Mouse (Mus musculus): ENCODE data around the gene Tec. TPM values are rescaled to one million over a fixed set of nuclear protein-coding genes. Genes with fewer than 3 reads are reported as not detected.

The Tec gene
- polyA plus RNA-seq, 1 experiment from 2014 or later: 19.0 TPM

DNA sequence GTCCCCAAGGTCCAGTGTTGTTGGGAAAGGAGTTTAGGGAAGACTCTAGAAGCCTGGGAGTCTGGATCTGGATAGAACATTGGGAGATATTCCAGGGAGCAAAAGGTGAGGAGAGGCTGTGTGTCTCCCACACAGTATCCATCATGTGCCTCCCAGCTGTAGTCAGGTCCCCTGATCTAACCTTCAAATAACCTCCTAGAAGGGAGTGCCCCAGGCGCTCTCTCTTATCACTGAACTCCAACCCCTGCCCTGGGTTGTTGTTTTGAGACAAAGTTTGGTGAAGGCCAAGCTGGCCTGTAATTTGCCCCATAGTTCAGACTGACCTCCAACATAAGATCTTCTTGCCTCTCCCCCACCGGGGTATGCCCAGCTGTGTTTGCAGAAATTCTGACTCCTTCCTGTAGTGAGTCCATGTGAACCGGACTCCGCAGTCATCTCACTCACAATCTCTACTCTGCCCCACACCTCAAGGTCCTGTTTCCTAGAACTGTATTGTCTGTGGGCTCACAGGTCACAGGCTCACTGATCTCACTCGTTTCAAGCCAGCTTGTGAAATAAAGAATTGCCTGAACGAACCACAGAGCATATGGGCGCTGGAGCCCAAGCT lies 119.5 kb downstream of the Tec start:
- no peaks in the 10 kb centered on the region for H3K9me3 ChIP-seq (replicated peaks)
- H3K9ac ChIP-seq: no peak overlapping the region
- 64% methylated on average over 7 of the region's 7 CpGs for WGBS
- 0 out of 2 replicates have a peak overlapping the region, but pooled peaks have one; percentile 6 for H3K27ac ChIP-seq
- H3K4me3 ChIP-seq: no peak overlapping the region
- no peaks in the 10 kb centered on the region for H3K27me3 ChIP-seq
- H3K4me1 ChIP-seq (replicated peaks): peaks cover 9% of the 10 kb centered on the region; the same call in 1 of the 2 replicates
- H3K36me3 ChIP-seq: no peaks in the 10 kb centered on the region
- H3K4me2 ChIP-seq: no peak overlapping the region
- ATAC-seq (replicated peaks; ENCODE audit: insufficient number of reproducible peaks, insufficient read depth, low FRiP score, low read depth): no peak

DNA sequence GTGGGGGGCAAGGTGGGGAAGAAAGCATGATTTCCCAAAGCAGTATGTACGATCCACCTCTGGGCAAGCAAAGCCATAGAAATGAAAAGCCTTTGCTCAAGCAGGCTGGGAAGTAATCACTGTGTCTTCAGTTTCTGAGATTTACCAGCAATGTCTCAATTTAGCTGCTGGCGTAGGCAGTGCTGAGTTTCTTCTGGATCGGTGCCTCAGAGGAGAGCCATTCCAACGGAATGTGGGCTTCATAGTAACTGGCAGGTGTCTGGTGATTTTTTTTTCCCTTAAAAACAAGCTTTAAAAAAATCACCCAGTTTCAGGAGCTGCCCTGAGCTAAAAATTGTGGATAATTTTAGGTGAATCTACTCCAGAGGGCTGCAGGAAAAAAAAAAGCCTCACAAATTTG lies 120.9 kb downstream of the Tec start:
- H3K4me1 ChIP-seq (replicated peaks): peaks cover 9% of the 10 kb centered on the region; the same call in 1 of the 2 replicates
- ATAC-seq (replicated peaks; ENCODE audit: insufficient number of reproducible peaks, insufficient read depth, low FRiP score, low read depth): no peak
- H3K36me3 ChIP-seq: no peaks in the 10 kb centered on the region
- H3K9ac ChIP-seq: no peak overlapping the region
- H3K9me3 ChIP-seq (replicated peaks): no peaks in the 10 kb centered on the region
- H3K4me2 ChIP-seq: no peak overlapping the region
- no peak overlapping the region for H3K27ac ChIP-seq
- 47% methylated on average over 4 of the region's 4 CpGs for WGBS
- no peak overlapping the region for H3K4me3 ChIP-seq
- no peaks in the 10 kb centered on the region for H3K27me3 ChIP-seq

DNA sequence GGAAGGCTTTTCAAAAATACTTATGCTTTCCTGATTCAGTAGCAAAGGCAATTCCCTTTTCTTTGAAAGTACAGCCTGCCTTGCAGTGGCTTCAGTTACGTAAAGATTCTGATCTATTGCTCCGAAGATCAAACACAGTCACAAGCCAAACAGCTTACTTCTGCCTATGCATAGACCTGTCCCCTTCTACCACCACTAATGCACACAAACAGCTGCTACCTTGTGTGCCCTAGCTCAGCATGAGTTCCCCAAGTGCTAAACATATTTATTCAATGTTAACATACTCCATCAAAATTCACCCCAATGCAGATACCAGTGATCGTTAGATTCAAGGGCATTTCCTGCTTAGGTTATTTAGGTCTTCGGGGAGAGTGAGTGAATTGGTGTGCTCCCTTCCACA lies 121.8 kb downstream of the Tec start:
- no peak overlapping the region for H3K27ac ChIP-seq
- no peak overlapping the region for H3K4me2 ChIP-seq
- H3K36me3 ChIP-seq: no peaks in the 10 kb centered on the region
- WGBS: 64% methylated on average over 4 of the region's 4 CpGs
- H3K9me3 ChIP-seq (replicated peaks): no peaks in the 10 kb centered on the region
- no peak overlapping the region for H3K4me3 ChIP-seq
- no peaks in the 10 kb centered on the region for H3K27me3 ChIP-seq
- H3K4me1 ChIP-seq (replicated peaks): peaks cover 9% of the 10 kb centered on the region; the same call in 1 of the 2 replicates
- H3K9ac ChIP-seq: no peak overlapping the region
- no peak for ATAC-seq (replicated peaks; ENCODE audit: insufficient number of reproducible peaks, insufficient read depth, low FRiP score, low read depth)

DNA sequence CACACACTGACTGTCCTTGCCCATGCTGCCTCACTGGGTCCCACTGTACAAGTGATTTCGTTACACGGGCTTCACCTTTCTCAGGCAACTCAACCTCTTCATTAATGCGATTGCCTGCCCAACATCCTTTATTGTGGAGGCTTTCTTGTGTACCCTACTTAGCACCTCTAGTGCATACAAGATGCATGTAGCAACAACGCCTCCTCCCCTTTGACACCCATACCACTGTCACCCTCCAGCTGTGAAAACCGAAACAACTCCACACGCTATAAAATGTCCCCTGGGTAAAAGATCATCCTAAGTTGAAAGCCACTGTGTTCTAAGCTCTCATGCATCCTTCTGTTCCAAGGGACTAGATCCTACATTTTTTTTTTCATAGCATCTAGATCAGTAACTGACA lies 125.2 kb downstream of the Tec start:
- no peak for ATAC-seq (replicated peaks; ENCODE audit: insufficient number of reproducible peaks, insufficient read depth, low FRiP score, low read depth)
- no peaks in the 10 kb centered on the region for H3K9me3 ChIP-seq (replicated peaks)
- no peak overlapping the region for H3K4me3 ChIP-seq
- WGBS: 90% methylated on average over 6 of the region's 6 CpGs
- no peaks in the 10 kb centered on the region for H3K36me3 ChIP-seq
- no peak overlapping the region for H3K4me2 ChIP-seq
- H3K27ac ChIP-seq: no peak overlapping the region
- H3K4me1 ChIP-seq (replicated peaks): peaks cover 5% of the 10 kb centered on the region; the same call in 1 of the 2 replicates
- no peak overlapping the region for H3K9ac ChIP-seq
- H3K27me3 ChIP-seq: no peaks in the 10 kb centered on the region

DNA sequence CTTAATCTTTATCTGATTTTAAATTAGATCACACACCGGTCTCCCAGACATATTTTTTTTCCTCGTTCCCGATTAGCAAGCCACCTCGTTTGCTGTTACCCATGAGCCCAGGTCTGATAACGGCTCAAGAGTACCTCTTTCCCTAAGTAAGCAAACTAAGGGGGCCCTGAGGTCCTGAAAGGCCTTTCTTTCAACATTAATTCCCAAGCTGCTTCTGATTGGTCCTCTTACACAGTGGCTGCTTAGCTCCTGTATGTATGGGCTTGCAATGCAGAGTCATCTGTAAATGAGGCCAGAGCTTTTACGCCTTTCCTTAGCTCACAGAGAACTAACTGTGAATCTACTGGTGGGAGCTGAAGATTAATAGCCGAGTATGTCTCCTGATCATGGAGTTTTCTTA lies 131.4 kb downstream of the Tec start:
- Histone ChIP-seq H3K27me3 (no peaks in the 10 kb centered on the region), H3K36me3 (no peaks in the 10 kb centered on the region), H3K4me3 (no peak overlapping the region), H3K9me3 (replicated peaks) (no peaks in the 10 kb centered on the region), H3K9ac (no peak overlapping the region), H3K27ac (no peak overlapping the region), H3K4me1 (replicated peaks) (peaks cover 16% of the 10 kb centered on the region), H3K4me2 (no peak overlapping the region)
- 40% methylated on average over 7 of the region's 7 CpGs for WGBS
- ATAC-seq (replicated peaks; ENCODE audit: insufficient number of reproducible peaks, insufficient read depth, low FRiP score, low read depth): no peak

GRCm38 (mm10) chr5:72736437-72736836 lies 131.8 kb downstream of the Tec start:
- Histone ChIP-seq H3K4me2 (peak overlapping the region; percentile 22), H3K36me3 (no peaks in the 10 kb centered on the region), H3K4me1 (replicated peaks) (peaks cover 16% of the 10 kb centered on the region), H3K9ac (no peak overlapping the region), H3K9me3 (replicated peaks) (no peaks in the 10 kb centered on the region), H3K27me3 (no peaks in the 10 kb centered on the region), H3K4me3 (no peak overlapping the region), H3K27ac (no peak overlapping the region)
- 25% methylated on average over 8 of the region's 8 CpGs for WGBS
- no peak for ATAC-seq (replicated peaks; ENCODE audit: insufficient number of reproducible peaks, insufficient read depth, low FRiP score, low read depth)

DNA sequence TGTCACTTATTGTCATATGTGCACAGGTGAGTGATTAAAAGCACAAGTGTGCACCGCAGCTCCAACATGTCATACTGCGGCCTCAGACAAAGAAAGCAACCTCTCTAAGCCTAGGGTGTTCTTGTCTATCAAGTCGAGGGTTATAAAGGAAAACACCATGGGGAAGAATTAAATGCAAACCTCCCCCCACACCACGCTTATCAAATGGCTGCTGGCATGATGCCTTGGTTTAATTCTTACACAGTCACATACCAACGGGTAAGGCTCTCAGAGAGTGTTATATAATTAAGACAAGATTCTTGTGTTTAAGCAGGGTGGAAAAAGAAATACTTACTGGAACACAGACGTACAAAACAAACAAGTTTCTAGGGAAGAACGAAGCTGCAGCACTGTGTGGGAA lies 132.5 kb downstream of the Tec start:
- Histone ChIP-seq H3K4me2 (peak overlapping the region; percentile 22), H3K9me3 (replicated peaks) (no peaks in the 10 kb centered on the region), H3K4me1 (replicated peaks) (peaks cover 16% of the 10 kb centered on the region), H3K27ac (no peak overlapping the region), H3K9ac (no peak overlapping the region), H3K4me3 (no peak overlapping the region), H3K36me3 (no peaks in the 10 kb centered on the region), H3K27me3 (no peaks in the 10 kb centered on the region)
- ATAC-seq (replicated peaks; ENCODE audit: insufficient number of reproducible peaks, insufficient read depth, low FRiP score, low read depth): 0 out of 2 replicates have a peak, but pooled peaks have one; percentile 62
- WGBS: 41% methylated on average over 7 of the region's 7 CpGs

- no peak overlapping the region for H3K9ac ChIP-seq
- 89% methylated on average over 1 of the region's 1 CpGs for WGBS
- peaks cover 16% of the 10 kb centered on the region for H3K4me1 ChIP-seq (replicated peaks)
- H3K4me3 ChIP-seq: no peak overlapping the region
- H3K27ac ChIP-seq: no peak overlapping the region
- no peaks in the 10 kb centered on the region for H3K27me3 ChIP-seq
- no peaks in the 10 kb centered on the region for H3K9me3 ChIP-seq (replicated peaks)
- no peak overlapping the region for H3K4me2 ChIP-seq
- no peak for ATAC-seq (replicated peaks; ENCODE audit: insufficient number of reproducible peaks, insufficient read depth, low FRiP score, low read depth)
- H3K36me3 ChIP-seq: no peaks in the 10 kb centered on the region
These were observed 135.4 kb downstream of the Tec start for GRCm38 (mm10) chr5:72732885-72733284.

- 69% methylated on average over 3 of the region's 3 CpGs for WGBS
- no peak overlapping the region for H3K4me3 ChIP-seq
- no peak overlapping the region for H3K27ac ChIP-seq
- no peaks in the 10 kb centered on the region for H3K9me3 ChIP-seq (replicated peaks)
- H3K36me3 ChIP-seq: no peaks in the 10 kb centered on the region
- H3K27me3 ChIP-seq: no peaks in the 10 kb centered on the region
- no peak overlapping the region for H3K4me2 ChIP-seq
- no peak overlapping the region for H3K9ac ChIP-seq
- no peaks in the 10 kb centered on the region for H3K4me1 ChIP-seq (replicated peaks)
- no peak for ATAC-seq (replicated peaks; ENCODE audit: insufficient number of reproducible peaks, insufficient read depth, low FRiP score, low read depth)
These were observed 142.9 kb downstream of the Tec start for GRCm38 (mm10) chr5:72725404-72725803.

DNA sequence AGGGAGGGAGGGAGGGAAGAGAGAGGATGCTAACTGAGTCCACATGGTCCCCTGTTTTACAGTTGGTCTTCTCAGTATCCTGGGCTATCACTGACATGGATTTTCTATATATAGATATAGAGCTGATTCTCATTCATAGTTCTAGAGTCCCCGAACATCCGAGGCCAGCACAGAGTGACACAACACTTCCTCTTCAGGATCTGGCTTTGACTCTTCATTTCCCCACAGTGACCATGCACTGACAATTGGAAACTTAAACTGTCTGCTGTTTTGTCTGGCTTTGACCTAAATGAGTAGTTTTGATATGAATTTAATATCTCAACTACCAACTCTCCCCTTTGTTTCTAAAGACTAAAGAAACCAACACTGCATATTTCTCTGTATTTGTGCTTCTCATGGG lies 144.9 kb downstream of the Tec start:
- Histone ChIP-seq H3K27me3 (no peaks in the 10 kb centered on the region), H3K4me3 (no peak overlapping the region), H3K9ac (no peak overlapping the region), H3K27ac (no peak overlapping the region), H3K9me3 (replicated peaks) (no peaks in the 10 kb centered on the region), H3K36me3 (no peaks in the 10 kb centered on the region), H3K4me2 (no peak overlapping the region), H3K4me1 (replicated peaks) (no peaks in the 10 kb centered on the region)
- WGBS: 36% methylated on average over 2 of the region's 2 CpGs
- ATAC-seq (replicated peaks; ENCODE audit: insufficient number of reproducible peaks, insufficient read depth, low FRiP score, low read depth): no peak

- no peak overlapping the region for H3K4me3 ChIP-seq
- no peak overlapping the region for H3K9ac ChIP-seq
- H3K36me3 ChIP-seq: no peaks in the 10 kb centered on the region
- H3K4me1 ChIP-seq (replicated peaks): no peaks in the 10 kb centered on the region
- H3K27me3 ChIP-seq: no peaks in the 10 kb centered on the region
- no peaks in the 10 kb centered on the region for H3K9me3 ChIP-seq (replicated peaks)
- 56% methylated on average over 7 of the region's 7 CpGs for WGBS
- H3K4me2 ChIP-seq: no peak overlapping the region
- ATAC-seq (replicated peaks; ENCODE audit: insufficient number of reproducible peaks, insufficient read depth, low FRiP score, low read depth): no peak
- H3K27ac ChIP-seq: no peak overlapping the region
These were observed 147.7 kb downstream of the Tec start for GRCm38 (mm10) chr5:72720587-72720986.

DNA sequence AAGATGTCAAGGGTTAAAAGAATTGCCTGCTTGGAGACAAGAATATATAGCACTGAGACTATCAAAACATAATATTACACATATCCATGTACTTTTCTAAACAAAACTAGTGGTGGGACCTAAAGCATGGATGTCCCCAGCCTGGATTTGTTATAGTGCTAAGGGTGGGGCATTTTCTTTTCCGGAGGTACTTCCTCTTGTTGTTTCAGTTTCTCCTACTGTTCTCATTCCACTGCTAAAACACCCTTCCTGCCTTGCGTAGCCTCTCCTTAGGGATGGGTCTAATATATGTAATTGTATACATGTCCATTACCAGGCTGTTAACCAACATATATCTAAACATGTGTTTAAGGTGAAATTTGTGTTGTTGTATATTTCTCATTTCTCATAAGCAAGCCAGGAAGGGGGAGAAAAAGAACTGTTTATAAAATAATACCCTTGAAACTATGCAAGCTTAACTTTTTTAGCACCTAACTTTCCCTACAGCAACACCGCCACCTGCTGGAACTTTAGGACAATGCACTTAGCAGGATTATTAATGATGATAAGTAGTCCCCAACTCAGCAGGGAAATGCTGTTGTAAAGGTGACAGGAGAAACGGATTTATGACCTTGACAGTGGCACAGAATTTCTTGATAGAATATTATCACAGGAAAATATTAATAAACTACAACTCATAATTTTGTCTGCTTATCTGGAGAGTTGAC lies 157.6 kb downstream of the Tec start:
- no peak overlapping the region for H3K27ac ChIP-seq
- no peaks in the 10 kb centered on the region; the same call in 1 of the 2 replicates for H3K36me3 ChIP-seq
- H3K4me2 ChIP-seq: no peak overlapping the region
- H3K4me1 ChIP-seq (replicated peaks): no peaks in the 10 kb centered on the region
- WGBS: 21% methylated on average over 4 of the region's 4 CpGs
- no peak for ATAC-seq (replicated peaks; ENCODE audit: insufficient number of reproducible peaks, insufficient read depth, low FRiP score, low read depth)
- no peak overlapping the region for H3K9ac ChIP-seq
- no peaks in the 10 kb centered on the region for H3K27me3 ChIP-seq
- H3K4me3 ChIP-seq: no peak overlapping the region
- H3K9me3 ChIP-seq (replicated peaks): no peaks in the 10 kb centered on the region

All from heart, embryonic 15.5 days (tissue).